Mouse (Mus musculus): ENCODE measurements at regions not wholly inside any gene's neighbourhood (a gene's known extent, or its start where the extent isn't known, plus 50 kb on each side); places are given as distances from the start of the nearest gene placed in this dataset.

GRCm38 (mm10) chr11:111398706-111399105 lies 332.7 kb downstream of the Kcnj2 start:
- TF ChIP-seq EP300 (IDR thresholded peaks at IDR 0.05; ENCODE audit: low read depth) (no peak), CTCF (IDR thresholded peaks at IDR 0.05; ENCODE audit: low read depth) (no peak)
- Histone ChIP-seq H3K4me3 (ENCODE audit: low read depth, low read length) (no peak overlapping the region), H3K9ac (replicated peaks; ENCODE audit: low read depth, low read length) (no peak overlapping the region), H3K4me2 (ENCODE audit: low read depth, low read length) (no peak overlapping the region), H3K4me1 (ENCODE audit: control insufficient read depth, insufficient read depth) (no peaks in the 10 kb centered on the region), H3K36me3 (replicated peaks; ENCODE audit: control insufficient read depth, insufficient read depth, low read length) (no peaks in the 10 kb centered on the region), H3K27me3 (ENCODE audit: control insufficient read depth, insufficient read depth, low read length) (no peaks in the 10 kb centered on the region), H3K9me3 (replicated peaks; ENCODE audit: control insufficient read depth, low read length) (no peaks in the 10 kb centered on the region), H3K27ac (ENCODE audit: low read depth) (no peak overlapping the region)
- ATAC-seq (ENCODE audit: insufficient read depth, low read depth) (no peak), DNase-seq (ENCODE audit: low spot score) (no peak)
- WGBS = 78% methylated on average over 1 of the region's 1 CpGs

GRCm38 (mm10) chr11:111409266-111409665 lies 343.3 kb downstream of the Kcnj2 start:
- Histone ChIP-seq H3K4me1 (ENCODE audit: control insufficient read depth, insufficient read depth) (no peaks in the 10 kb centered on the region), H3K9me3 (replicated peaks; ENCODE audit: control insufficient read depth, low read length) (no peaks in the 10 kb centered on the region), H3K4me2 (ENCODE audit: low read depth, low read length) (no peak overlapping the region), H3K9ac (replicated peaks; ENCODE audit: low read depth, low read length) (no peak overlapping the region), H3K27ac (ENCODE audit: low read depth) (no peak overlapping the region), H3K4me3 (ENCODE audit: low read depth, low read length) (no peak overlapping the region), H3K27me3 (ENCODE audit: control insufficient read depth, insufficient read depth, low read length) (no peaks in the 10 kb centered on the region), H3K36me3 (replicated peaks; ENCODE audit: control insufficient read depth, insufficient read depth, low read length) (no peaks in the 10 kb centered on the region)
- ATAC-seq (ENCODE audit: insufficient read depth, low read depth) (no peak), DNase-seq (ENCODE audit: low spot score) (no peak)
- 68% methylated on average over 2 of the region's 2 CpGs for WGBS
- no peak for TF ChIP-seq CTCF (IDR thresholded peaks at IDR 0.05; ENCODE audit: low read depth)
- TF ChIP-seq EP300 (IDR thresholded peaks at IDR 0.05; ENCODE audit: low read depth) = no peak

- Histone ChIP-seq H3K4me3 (ENCODE audit: low read depth, low read length) (no peak overlapping the region), H3K27me3 (ENCODE audit: control insufficient read depth, insufficient read depth, low read length) (no peaks in the 10 kb centered on the region), H3K9ac (replicated peaks; ENCODE audit: low read depth, low read length) (no peak overlapping the region), H3K27ac (ENCODE audit: low read depth) (no peak overlapping the region), H3K9me3 (replicated peaks; ENCODE audit: control insufficient read depth, low read length) (no peaks in the 10 kb centered on the region), H3K4me1 (ENCODE audit: control insufficient read depth, insufficient read depth) (no peaks in the 10 kb centered on the region), H3K4me2 (ENCODE audit: low read depth, low read length) (no peak overlapping the region), H3K36me3 (replicated peaks; ENCODE audit: control insufficient read depth, insufficient read depth, low read length) (no peaks in the 10 kb centered on the region)
- DNase-seq (ENCODE audit: low spot score) = no peak
- 61% methylated on average over 4 of the region's 4 CpGs for WGBS
- no peak for TF ChIP-seq CTCF (IDR thresholded peaks at IDR 0.05; ENCODE audit: low read depth)
- no peak for TF ChIP-seq EP300 (IDR thresholded peaks at IDR 0.05; ENCODE audit: low read depth)
- no peak for ATAC-seq (ENCODE audit: insufficient read depth, low read depth)
Observed at GRCm38 (mm10) chr11:111424871-111425270, 358.9 kb downstream of the Kcnj2 start.

GRCm38 (mm10) chr11:111426715-111427114 lies 360.8 kb downstream of the Kcnj2 start:
- no peak overlapping the region for H3K4me3 ChIP-seq (ENCODE audit: low read depth, low read length)
- no peak overlapping the region for H3K27ac ChIP-seq (ENCODE audit: low read depth)
- 55% methylated on average over 4 of the region's 4 CpGs for WGBS
- no peaks in the 10 kb centered on the region for H3K36me3 ChIP-seq (replicated peaks; ENCODE audit: control insufficient read depth, insufficient read depth, low read length)
- H3K4me2 ChIP-seq (ENCODE audit: low read depth, low read length) = no peak overlapping the region
- H3K9ac ChIP-seq (replicated peaks; ENCODE audit: low read depth, low read length) = no peak overlapping the region
- TF ChIP-seq CTCF (IDR thresholded peaks at IDR 0.05; ENCODE audit: low read depth) = no peak
- no peak for TF ChIP-seq EP300 (IDR thresholded peaks at IDR 0.05; ENCODE audit: low read depth)
- H3K4me1 ChIP-seq (ENCODE audit: control insufficient read depth, insufficient read depth) = no peaks in the 10 kb centered on the region
- ATAC-seq (ENCODE audit: insufficient read depth, low read depth) (no peak), DNase-seq (ENCODE audit: low spot score) (no peak)
- H3K27me3 ChIP-seq (ENCODE audit: control insufficient read depth, insufficient read depth, low read length) = no peaks in the 10 kb centered on the region
- no peaks in the 10 kb centered on the region for H3K9me3 ChIP-seq (replicated peaks; ENCODE audit: control insufficient read depth, low read length)

GRCm38 (mm10) chr11:111442257-111442656 lies 376.3 kb downstream of the Kcnj2 start:
- Histone ChIP-seq H3K4me2 (ENCODE audit: low read depth, low read length) (no peak overlapping the region), H3K4me1 (ENCODE audit: control insufficient read depth, insufficient read depth) (no peaks in the 10 kb centered on the region), H3K36me3 (replicated peaks; ENCODE audit: control insufficient read depth, insufficient read depth, low read length) (no peaks in the 10 kb centered on the region), H3K4me3 (ENCODE audit: low read depth, low read length) (no peak overlapping the region), H3K9me3 (replicated peaks; ENCODE audit: control insufficient read depth, low read length) (no peaks in the 10 kb centered on the region), H3K27me3 (ENCODE audit: control insufficient read depth, insufficient read depth, low read length) (no peaks in the 10 kb centered on the region), H3K27ac (ENCODE audit: low read depth) (no peak overlapping the region), H3K9ac (replicated peaks; ENCODE audit: low read depth, low read length) (no peak overlapping the region)
- ATAC-seq (ENCODE audit: insufficient read depth, low read depth) (no peak), DNase-seq (ENCODE audit: low spot score) (no peak)
- TF ChIP-seq EP300 (IDR thresholded peaks at IDR 0.05; ENCODE audit: low read depth) (no peak), CTCF (IDR thresholded peaks at IDR 0.05; ENCODE audit: low read depth) (no peak)

GRCm38 (mm10) chr11:111443381-111443780 lies 377.4 kb downstream of the Kcnj2 start:
- DNase-seq (ENCODE audit: low spot score) (no peak), ATAC-seq (ENCODE audit: insufficient read depth, low read depth) (no peak)
- no peaks in the 10 kb centered on the region for H3K36me3 ChIP-seq (replicated peaks; ENCODE audit: control insufficient read depth, insufficient read depth, low read length)
- WGBS = 88% methylated on average over 1 of the region's 1 CpGs
- no peak overlapping the region for H3K4me3 ChIP-seq (ENCODE audit: low read depth, low read length)
- no peaks in the 10 kb centered on the region for H3K4me1 ChIP-seq (ENCODE audit: control insufficient read depth, insufficient read depth)
- H3K9me3 ChIP-seq (replicated peaks; ENCODE audit: control insufficient read depth, low read length) = no peaks in the 10 kb centered on the region
- H3K9ac ChIP-seq (replicated peaks; ENCODE audit: low read depth, low read length) = no peak overlapping the region
- H3K27ac ChIP-seq (ENCODE audit: low read depth) = no peak overlapping the region
- no peak for TF ChIP-seq EP300 (IDR thresholded peaks at IDR 0.05; ENCODE audit: low read depth)
- no peak for TF ChIP-seq CTCF (IDR thresholded peaks at IDR 0.05; ENCODE audit: low read depth)
- no peaks in the 10 kb centered on the region for H3K27me3 ChIP-seq (ENCODE audit: control insufficient read depth, insufficient read depth, low read length)
- H3K4me2 ChIP-seq (ENCODE audit: low read depth, low read length) = no peak overlapping the region
